Mouse (Mus musculus) left cerebral cortex, postnatal 10 days (tissue): ENCODE measurements at regions not wholly inside any gene's neighbourhood (a gene's known extent, or its start where the extent isn't known, plus 50 kb on each side); places are given as distances from the start of the nearest gene placed in this dataset.
A peak's percentile ranks its signal among the peaks of the same experiment; 100 is the strongest.

ENCODE experiments used
- DNase-seq, 2 experiments: peaks; one replicate each; pipeline ENCODE4 v3.0.0; 2021 to 2022; ENCODE audit warnings: low spot score in 2 of 2, mixed read lengths in 1 of 2; ENCODE audit errors: extremely low spot score in 1 of 2
- intact Hi-C: fragments of 180-260 bp; cut with DNase I; formaldehyde crosslinking; loops from one replicate; pipeline ENCODE4 v1.15.1; 2025

GRCm38 (mm10) chr10:92625781-92626180, 96.4 kb downstream of the Nedd1 start:
- DNase-seq = no peak
- intact Hi-C loops = no loop called here

- intact Hi-C loops = no loop called here
- DNase-seq = peak in 1 of 2 experiments; percentile 3
Measured at GRCm38 (mm10) chr10:92615684-92616379, 106.4 kb downstream of the Nedd1 start.

DNA sequence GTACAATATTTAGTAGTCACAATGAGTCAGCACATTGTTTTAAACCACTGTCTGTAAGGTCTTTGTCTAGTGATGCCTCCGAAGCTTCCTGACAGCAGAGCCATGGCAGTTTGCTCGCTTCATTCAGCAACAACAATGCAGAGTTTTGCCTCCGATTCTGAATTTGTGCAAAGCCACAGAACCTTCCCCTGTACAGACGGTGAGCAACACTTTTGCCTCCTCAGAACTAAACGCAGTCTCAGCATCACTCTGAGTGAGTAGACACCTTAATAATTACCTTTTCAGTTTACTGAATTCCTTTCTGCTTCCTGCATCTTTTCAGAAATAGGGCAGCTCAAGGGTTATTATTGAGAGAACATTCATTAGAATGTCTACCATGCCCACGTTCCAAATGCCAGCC, 107.9 kb downstream of the Nedd1 start:
- no peak for DNase-seq
- intact Hi-C loops = no loop called here

DNA sequence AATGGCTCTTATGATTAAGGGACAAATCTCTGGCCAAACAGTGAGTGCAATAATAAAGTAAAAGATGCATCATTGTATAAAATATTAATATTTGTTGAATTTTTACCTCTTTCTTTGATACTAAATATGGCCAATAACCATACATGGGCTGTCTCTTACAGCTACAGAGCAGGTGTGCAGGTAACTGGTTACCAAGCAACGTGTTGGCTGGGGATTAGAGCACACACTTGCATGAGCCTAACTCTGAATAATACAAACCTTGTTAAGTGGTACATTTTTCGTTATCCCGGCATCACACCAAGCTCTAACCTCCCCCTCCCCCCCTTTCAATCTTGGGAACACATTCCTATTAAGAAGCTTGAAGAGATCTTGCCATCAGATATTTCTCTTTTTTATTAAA, 111.2 kb downstream of the Nedd1 start:
- intact Hi-C loops = no loop called here

GRCm38 (mm10) chr10:92606761-92607160, 115.5 kb downstream of the Nedd1 start:
- no peak for DNase-seq
- intact Hi-C loops = no loop called here

More for the DNA sequence above, 111.2 kb downstream of the Nedd1 start:
- no peak for DNase-seq

DNA sequence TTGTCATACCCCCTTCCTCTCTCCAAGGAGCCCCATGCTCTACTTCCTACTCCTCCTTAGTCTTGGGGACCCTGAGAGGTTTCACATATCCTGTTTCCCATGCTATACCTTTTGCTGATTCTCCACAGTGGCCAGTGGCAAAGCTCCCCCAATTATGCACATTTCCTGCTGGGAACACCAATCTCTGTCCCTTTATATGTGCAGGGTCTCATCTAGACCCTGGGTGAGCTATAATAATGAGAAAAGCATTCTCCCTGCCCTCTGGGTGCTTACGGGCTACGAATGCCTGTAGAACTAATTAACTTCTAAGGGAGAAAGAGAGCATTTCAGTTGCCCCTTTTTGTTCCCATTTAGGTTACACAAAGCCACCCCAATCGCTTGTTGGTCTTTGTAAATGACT, 116.6 kb downstream of the Nedd1 start:
- intact Hi-C loops = no loop called here
- no peak for DNase-seq

GRCm38 (mm10) chr10:92600116-92600515, 122.1 kb downstream of the Nedd1 start:
- intact Hi-C loops = no loop called here
- no peak for DNase-seq

GRCm38 (mm10) chr10:92595496-92596355, 126.5 kb downstream of the Nedd1 start:
- intact Hi-C loops = no loop called here

GRCm38 (mm10) chr10:92593947-92594460, 128.2 kb downstream of the Nedd1 start:
- no peak for DNase-seq
- intact Hi-C loops = no loop called here

More at GRCm38 (mm10) chr10:92595496-92596355, 126.5 kb downstream of the Nedd1 start:
- no peak for DNase-seq

GRCm38 (mm10) chr10:92578872-92579271, 143.3 kb downstream of the Nedd1 start:
- no peak for DNase-seq
- intact Hi-C loops = no loop called here

DNA sequence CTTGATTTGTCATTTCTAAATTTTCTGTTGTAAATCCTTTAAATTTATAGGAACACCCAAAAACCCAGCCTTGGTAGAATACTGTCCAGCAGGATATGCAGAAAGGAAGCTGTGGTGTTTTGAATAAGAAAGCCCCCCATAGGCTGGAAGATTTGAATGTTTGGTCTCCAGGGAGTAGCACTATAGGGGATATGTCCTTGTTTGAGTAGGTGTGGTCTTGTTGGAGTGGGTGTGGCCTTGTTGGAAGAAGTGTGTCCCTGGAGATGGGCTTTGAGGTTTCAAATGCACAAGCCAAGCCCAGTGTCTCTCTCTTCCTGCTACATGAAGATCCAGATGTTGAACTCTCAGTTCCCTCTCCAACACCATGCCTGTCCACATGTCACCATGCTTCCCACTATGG, 151.7 kb downstream of the Nedd1 start:
- intact Hi-C loops = no loop called here

DNA sequence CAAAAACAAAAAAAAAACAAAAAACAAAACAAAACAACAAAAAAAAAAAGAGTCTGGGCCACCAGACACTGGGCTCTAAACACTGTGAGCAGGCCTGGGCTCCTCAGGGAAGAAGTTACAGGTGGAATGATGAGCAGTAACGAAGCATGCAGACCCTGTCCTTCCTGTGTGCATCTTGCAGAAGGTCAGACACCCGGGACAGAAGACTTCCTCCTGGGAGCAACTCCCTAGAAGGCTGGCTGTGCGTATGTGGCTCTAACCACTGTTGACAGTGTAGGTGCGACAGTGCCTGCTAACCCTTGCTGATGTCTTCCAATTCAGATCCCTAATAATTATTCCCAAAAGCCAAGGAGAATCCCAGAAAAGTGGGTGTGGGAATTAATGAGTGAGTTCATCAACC, 164.8 kb downstream of the Nedd1 start:
- DNase-seq = no peak
- intact Hi-C loops = no loop called here

More for the DNA sequence above, 151.7 kb downstream of the Nedd1 start:
- DNase-seq = no peak

- intact Hi-C loops = no loop called here
- DNase-seq = no peak
Measured at GRCm38 (mm10) chr10:92556526-92557422, 165.4 kb downstream of the Nedd1 start.

- no peak for DNase-seq
- intact Hi-C loops = no loop called here
Measured at GRCm38 (mm10) chr10:92555727-92556525, 166.3 kb downstream of the Nedd1 start.

DNA sequence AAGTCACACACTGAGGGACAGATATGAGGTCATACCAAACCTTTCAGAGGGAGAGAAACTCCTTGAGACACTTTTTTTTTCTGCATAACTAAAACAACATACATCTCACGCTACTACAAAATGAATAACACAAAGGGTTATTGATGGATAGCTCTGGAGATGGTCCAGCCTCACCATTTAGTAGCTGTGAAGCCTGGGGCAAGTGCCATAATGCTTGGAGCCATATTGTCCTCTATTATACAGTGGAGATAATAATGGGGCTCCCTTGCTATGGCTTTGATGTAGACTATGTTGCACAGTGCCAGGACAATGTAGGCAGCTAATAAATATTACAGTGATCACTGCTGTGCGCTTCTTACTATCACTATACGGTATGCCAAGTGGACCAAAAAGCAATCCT, 168.3 kb downstream of the Nedd1 start:
- intact Hi-C loops = no loop called here

GRCm38 (mm10) chr10:92548875-92549586, 173.2 kb downstream of the Nedd1 start:
- DNase-seq = no peak
- intact Hi-C loops = no loop called here

More for the DNA sequence above, 168.3 kb downstream of the Nedd1 start:
- no peak for DNase-seq

- intact Hi-C loops = no loop called here
- DNase-seq = no peak
Measured at GRCm38 (mm10) chr10:92538433-92538832, 183.8 kb downstream of the Nedd1 start.

DNA sequence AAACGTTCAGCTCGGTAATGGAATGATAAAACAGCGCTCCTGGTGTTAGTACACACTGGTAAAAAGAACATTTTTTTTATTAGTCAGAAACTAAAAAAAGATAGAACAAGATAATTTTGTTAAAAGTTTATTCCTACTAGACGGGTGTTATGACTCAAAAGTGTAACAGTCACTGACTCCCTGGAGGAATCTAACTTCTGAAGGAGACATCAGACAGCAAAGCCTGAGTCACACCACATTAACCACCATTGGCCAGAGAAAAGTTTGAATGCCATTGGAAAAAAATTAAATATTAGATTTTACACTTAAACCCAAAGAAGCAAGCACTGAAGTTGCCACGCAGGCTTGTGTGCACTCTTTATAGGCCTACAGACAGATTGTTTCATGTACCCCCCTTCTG, 205.3 kb downstream of the Nedd1 start:
- DNase-seq = no peak
- intact Hi-C loops = no loop called here
